Mouse (Mus musculus) granulocyte monocyte progenitor cell, adult 5-6 weeks (primary cell): ENCODE measurements around the gene Arhgef3. TPM values are rescaled to one million over a fixed set of nuclear protein-coding genes. Genes with fewer than 3 reads are reported as not detected.
A peak's percentile ranks its signal among the peaks of the same experiment; 100 is the strongest.

ENCODE experiments used
- ATAC-seq: replicated peaks from 2 replicates; pipeline ENCODE4 v1.8.0; 2016; ENCODE audit warnings: mild to moderate bottlenecking, moderate TSS enrichment, inconsistent platforms; ENCODE audit not compliant: poor library complexity, severe bottlenecking
- total RNA-seq, 2 experiments: library from RNA; stranded (forward) in 1 of 2; stranded (reverse) in 1 of 2; fragments of 200-712, 200-1000 nt in 1 of 2; fragments of >200 nt in 1 of 2; fragmentation: Nextera tagmentation in 1 of 2; gene quantifications; 2 replicates each; pipeline ENCODE4 v1.2.3; 2014 to 2017

The Arhgef3 gene
- total RNA-seq, 2 experiments from 2014 or later = 13.8 to 14.7 TPM

GRCm38 (mm10) chr14:27336208-27337114, 221.8 kb downstream of the Arhgef3 start:
- ATAC-seq = peak; percentile 49

DNA sequence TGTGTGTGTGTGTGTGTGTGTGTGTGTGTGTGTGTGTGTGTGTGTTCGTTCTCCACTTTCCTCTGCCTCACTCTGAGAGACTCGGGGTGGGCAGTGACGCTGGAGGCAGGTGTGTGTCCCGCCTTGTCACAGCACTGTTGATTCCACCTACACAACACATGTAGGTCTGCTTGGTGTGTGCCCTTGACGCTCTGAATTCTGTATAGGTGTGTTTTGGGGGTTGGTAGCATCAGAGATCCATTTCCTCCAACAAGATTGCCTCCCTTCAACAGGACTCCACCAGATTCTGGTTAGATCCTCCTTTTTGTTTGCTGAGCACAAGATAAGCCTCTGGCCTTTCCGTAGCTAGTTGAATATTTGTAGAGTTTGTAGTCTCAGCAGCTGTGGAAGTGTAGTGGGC, 222.5 kb downstream of the Arhgef3 start:
- ATAC-seq = no peak

GRCm38 (mm10) chr14:27338034-27338708, 223.5 kb downstream of the Arhgef3 start:
- no peak for ATAC-seq

DNA sequence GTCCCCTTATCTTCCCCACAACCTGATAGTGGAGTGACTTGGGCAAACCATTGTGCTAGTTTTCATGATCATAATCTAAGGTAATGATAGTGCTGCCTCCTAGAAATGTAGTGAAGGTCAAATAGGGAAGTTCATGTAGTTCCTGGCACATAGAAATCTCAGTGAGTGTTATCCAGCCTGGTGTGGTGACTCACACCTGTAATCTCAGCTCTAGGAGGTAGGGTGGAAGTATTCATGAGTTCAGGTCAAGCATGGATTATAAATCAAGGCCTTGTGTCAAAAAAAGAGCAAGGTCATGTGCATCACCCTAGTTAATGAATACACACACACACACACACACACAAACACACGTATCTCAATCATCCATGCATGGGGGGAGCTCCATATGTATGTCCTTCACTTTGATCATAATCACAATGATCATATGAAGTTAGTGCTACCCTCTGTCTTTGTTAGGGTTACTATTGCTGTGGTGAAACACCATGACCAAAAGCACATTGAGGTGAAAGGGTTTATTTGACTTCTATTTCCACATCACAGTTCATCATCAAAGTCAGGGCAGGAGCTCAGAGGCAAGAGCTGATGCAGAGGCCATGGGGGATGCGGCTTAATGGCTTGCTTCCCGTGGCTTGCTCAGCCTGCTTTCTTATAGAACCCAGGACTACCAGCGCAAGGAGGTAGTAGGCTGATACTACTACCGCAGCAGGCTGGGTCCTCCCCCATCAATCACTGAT, 226.2 kb downstream of the Arhgef3 start:
- ATAC-seq = no peak

DNA sequence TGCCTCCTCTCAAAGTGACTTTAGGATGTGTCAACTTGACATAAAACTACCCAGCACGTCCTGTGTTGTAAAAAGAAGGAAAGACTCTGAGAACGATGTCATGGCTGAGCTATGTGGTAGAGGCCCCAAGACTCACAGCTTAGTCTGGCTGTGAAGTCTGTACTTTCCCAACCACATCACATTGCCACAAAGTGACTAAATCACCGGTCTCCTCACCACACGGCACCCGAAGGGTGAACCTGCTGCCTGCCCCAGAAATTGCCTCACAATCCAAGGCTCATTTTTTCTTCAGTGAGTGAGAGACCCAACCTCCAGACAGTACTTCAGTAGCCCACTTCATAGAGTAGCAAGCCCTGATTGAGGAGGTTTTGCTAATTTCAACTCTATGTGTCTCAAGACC, 226.8 kb downstream of the Arhgef3 start:
- ATAC-seq = peak; percentile 81

DNA sequence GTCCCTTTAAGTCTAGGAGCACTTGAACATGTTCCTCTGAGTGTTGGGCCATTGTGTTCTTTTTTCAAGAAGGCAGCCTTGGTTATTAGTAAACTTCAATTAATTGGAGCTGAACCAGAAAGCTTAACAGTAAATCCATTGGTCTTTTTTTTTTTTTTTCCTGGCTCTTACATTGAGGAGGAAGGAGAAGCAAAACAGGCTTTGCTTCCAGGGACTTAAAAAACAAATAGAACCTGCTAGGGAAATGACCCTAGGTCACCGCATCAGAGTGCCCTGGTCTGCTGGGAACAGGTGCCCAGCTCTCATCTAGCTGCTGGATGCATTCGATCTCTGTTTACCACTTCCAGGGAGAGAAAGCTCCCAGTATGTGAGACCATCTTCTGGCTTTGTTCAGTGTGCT, 227.8 kb downstream of the Arhgef3 start:
- no peak for ATAC-seq

- ATAC-seq = no peak
Measured at GRCm38 (mm10) chr14:27344250-27344990, 229.7 kb downstream of the Arhgef3 start.

GRCm38 (mm10) chr14:27345051-27345885, 230.6 kb downstream of the Arhgef3 start:
- 0 out of 2 replicates have a peak, but pooled peaks have one; percentile 9 for ATAC-seq

DNA sequence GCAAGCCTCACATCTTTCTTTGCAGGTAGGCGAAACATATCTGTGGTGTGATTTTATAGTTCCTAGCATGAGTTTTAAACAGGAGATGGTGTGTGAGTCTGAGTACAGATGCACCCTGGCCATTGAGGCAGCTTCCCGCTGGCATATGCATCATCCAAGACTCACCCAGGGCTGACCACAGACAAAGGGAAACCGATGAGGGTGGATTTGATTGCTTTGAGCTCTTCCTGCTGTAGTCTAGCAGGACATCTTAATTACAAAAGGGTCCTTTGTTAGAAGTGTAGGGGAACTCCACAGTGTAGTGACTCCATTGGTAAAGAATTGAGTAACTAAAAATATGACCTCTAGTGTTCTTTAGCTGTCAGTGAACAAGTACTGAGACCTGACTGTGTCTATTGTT, 232.5 kb downstream of the Arhgef3 start:
- ATAC-seq = no peak

- no peak for ATAC-seq
Measured at GRCm38 (mm10) chr14:27347666-27348065, 233.0 kb downstream of the Arhgef3 start.

DNA sequence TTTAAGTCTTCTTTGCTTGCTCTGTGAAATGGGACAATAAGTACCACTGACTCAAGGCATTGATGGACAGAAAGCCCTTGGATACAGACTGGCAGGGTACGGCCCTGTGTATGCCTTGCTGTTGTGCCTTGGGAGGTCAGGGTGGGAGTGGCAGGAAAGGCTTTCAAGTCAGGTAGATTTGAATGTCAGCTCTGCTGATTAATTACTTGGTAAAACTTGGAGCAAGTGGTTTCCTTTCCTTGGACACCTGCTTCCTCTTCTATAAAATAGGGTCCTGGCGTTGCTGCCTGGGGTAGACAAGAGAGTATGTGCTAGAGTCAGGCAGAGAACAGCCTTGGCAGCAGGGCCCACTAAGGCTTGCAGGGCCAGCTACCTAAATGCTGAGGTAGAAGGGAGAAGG, 233.4 kb downstream of the Arhgef3 start:
- ATAC-seq = no peak

GRCm38 (mm10) chr14:27348656-27349055, 234.0 kb downstream of the Arhgef3 start:
- ATAC-seq = no peak

DNA sequence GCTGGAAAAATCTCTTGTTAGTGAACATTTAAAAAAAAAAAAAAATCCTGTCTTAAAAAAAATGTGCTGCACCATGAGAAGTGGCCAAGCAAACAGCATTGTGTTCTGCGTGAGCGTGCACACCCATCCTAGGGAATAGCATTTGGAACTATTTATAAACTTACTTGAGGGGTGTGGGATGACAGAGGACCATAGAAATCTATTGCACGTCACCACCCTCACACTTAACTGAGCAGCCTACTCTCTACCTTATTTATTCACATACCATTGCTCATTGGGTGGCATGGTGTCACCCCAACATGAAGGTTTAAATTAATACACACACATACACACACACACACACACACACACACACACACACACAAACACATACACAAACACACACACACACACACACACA, 234.4 kb downstream of the Arhgef3 start:
- ATAC-seq = no peak

DNA sequence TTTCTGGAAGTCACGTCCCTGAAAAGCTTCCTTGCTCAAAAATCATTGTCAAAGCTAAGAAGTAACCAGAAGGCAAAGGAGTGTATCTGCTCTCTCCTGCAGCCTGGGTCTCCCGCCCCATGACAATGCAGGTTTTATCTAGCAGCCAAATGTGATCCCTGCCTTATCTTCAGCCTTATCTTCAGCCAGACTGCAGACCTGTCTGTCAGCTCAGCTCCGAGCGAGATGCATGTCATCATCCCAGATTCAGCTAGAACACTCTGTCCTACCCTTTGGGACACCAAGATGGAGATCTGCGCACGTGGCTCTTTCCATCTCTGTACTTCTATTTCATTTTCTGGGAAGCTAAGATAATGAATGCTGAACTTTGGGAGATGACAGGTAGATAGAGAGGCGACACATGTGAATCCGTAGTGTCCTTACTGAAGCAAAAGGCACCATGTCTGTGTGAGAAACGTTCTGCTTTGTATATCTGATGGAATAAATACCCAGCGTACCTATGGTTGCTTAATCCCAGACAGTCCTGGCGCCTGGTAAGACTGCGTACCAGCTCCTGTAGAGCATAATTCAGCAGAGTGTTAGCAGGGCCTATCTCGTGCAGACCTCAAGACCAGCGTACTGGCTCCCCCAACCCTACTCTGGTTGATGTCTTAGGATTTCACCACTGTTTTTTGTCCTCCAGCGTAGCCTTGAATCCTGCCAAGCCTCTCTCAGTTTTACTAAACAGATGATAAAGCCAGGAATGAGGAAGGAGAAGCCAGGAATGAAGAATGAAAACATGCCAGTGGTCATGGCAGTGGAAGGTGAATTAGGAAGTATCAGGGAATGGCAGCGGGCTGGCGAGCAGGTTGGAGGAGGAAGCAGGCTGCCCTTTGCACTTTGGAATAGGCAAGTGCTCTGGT, 235.4 kb downstream of the Arhgef3 start:
- no peak for ATAC-seq

DNA sequence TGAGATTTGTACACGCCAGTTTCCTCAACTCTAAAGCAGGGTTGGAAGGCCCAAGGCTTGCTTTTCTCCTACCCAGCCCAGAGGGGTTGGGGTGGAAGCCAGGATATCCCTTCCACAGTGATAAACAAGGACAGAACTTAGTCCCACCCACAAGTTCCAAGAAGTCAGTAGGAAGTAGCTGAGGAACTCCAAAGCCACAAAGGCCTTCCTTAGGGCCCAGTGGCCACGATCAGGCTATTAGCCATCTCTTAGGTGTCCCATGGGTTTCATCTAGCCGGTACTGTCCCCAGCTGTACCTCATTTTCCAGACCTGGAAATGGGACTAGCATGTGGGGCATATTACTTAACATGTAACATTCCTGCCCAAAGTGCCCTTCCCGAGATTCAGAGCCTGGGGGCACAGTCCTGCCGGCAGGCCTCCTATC, 236.4 kb downstream of the Arhgef3 start:
- peak; percentile 13; the same call in 1 of the 2 replicates for ATAC-seq

DNA sequence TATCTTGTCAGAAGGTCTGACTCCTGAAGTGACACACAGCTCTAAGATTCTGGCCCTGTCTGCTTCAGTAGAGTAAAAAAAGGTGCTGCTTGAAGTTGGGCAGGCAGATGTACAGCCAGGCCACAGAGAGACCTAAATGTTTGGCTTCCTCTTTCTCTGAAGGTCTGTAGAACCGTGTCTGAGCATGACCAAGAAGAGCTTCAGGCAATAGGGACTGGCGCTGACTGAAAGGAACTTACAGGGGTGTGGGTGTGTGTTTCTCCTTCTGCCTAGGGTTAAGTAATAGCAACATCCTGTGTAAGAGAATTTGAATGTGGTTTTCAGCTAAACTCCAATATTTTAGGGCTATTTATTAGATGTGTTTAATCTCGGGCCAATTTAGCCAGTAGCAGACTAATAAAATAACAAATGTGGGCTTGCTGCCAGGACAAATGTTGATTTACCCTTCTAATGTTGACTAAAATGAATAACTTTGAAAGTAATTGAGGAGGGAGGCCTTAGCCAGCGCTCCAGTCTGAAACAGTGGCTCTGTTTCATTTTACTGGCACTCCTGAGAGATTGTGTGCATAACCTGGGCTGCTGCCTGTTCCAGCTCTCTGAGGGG, 236.9 kb downstream of the Arhgef3 start:
- ATAC-seq = peak; percentile 79

GRCm38 (mm10) chr14:27352470-27352869, 237.8 kb downstream of the Arhgef3 start:
- ATAC-seq = no peak

- ATAC-seq = peak; percentile 64
Measured at GRCm38 (mm10) chr14:27355151-27355550, 240.5 kb downstream of the Arhgef3 start.
